Mouse (Mus musculus) C2C12 (cell line): Measurements from ENCODE around the gene Casc3. TPM values are rescaled to one million over a fixed set of nuclear protein-coding genes. Genes with fewer than 3 reads are reported as not detected.
"Not testable (repeated sequence)": the region's sequence is repeated elsewhere in the genome, so short reads cannot be mapped to it uniquely, and the experiment has no call there.

Source experiments
- H3K27me3 ChIP-seq: one replicate; pipeline ENCODE4 v1.6.1; 2011; ENCODE audit not compliant: control insufficient read depth, insufficient read depth, insufficient read length
- H3K36me3 ChIP-seq: one replicate; pipeline ENCODE4 v1.6.1; 2011; ENCODE audit not compliant: control insufficient read depth, insufficient read depth
- H3K4me3 ChIP-seq: one replicate; pipeline ENCODE4 v1.5.1; 2011; ENCODE audit warnings: mild to moderate bottlenecking, control low read depth; ENCODE audit not compliant: poor library complexity, insufficient read depth, severe bottlenecking
- H3K79me2 ChIP-seq: one replicate; pipeline ENCODE4 v1.6.1; 2011; ENCODE audit not compliant: control insufficient read depth, insufficient read depth
- H3K79me3 ChIP-seq: one replicate; pipeline ENCODE4 v1.6.1; 2011; ENCODE audit warnings: low read depth, control low read depth
- H3ac ChIP-seq: one replicate; pipeline ENCODE3; 2011; ENCODE audit warnings: low read depth; ENCODE audit not compliant: control insufficient read depth, insufficient read length
- CEBPB ChIP-seq: IDR thresholded peaks from one replicate; pipeline ENCODE4 v1.6.1; 2011; ENCODE audit warnings: low read depth, mild to moderate bottlenecking, control low read depth, moderate library complexity
- CTCF ChIP-seq: IDR thresholded peaks from one replicate; pipeline ENCODE4 v1.5.1; 2011; ENCODE audit not compliant: control insufficient read depth, insufficient read depth, insufficient read length
- FOSL1 ChIP-seq: IDR thresholded peaks from one replicate; pipeline ENCODE4 v1.8.0; 2011; ENCODE audit warnings: mild to moderate bottlenecking, low read length; ENCODE audit not compliant: poor library complexity, insufficient read depth, severe bottlenecking
- MAX ChIP-seq: IDR thresholded peaks from one replicate; pipeline ENCODE4 v1.6.1; 2011; ENCODE audit warnings: mild to moderate bottlenecking, control low read depth
- MYOD1 ChIP-seq: IDR thresholded peaks from one replicate; pipeline ENCODE4 v1.6.1; 2011; ENCODE audit warnings: low read depth; ENCODE audit not compliant: control insufficient read depth, insufficient read length
- MYOG ChIP-seq: IDR thresholded peaks from one replicate; pipeline ENCODE4 v1.6.1; 2011; ENCODE audit not compliant: control insufficient read depth, insufficient read length; ENCODE audit errors: extremely low read depth
- USF1 ChIP-seq: IDR thresholded peaks from one replicate; pipeline ENCODE4 v1.6.1; 2011; ENCODE audit warnings: low read depth, mild to moderate bottlenecking, control low read depth, moderate library complexity
- polyA plus RNA-seq: library from polyadenylated mRNA; unstranded; fragments of >200 nt; fragmentation: generic; extraction: Trizol; gene quantifications from one replicate; pipeline ENCODE4 v1.2.1, GENCODE M21; 2012; ENCODE audit warnings: missing spikeins

The Casc3 gene
- polyA plus RNA-seq, 1 experiment: 24.4 TPM

- Histone ChIP-seq H3K79me3 (peaks cover 65% of the 10 kb centered on the region), H3K4me3 (no peak overlapping the region), H3K79me2 (peaks cover 95% of the 10 kb centered on the region), H3ac (no peak overlapping the region), H3K27me3 (no peaks in the 10 kb centered on the region), H3K36me3 (peaks cover 87% of the 10 kb centered on the region)
- no peak for TF ChIP-seq MYOG
Measured at GRCm38 (mm10) chr11:98816706-98817239, 12.1 kb downstream of the Casc3 start.

GRCm38 (mm10) chr11:98820968-98821367, 16.3 kb downstream of the Casc3 start:
- peaks cover 91% of the 10 kb centered on the region for H3K79me2 ChIP-seq
- no peak for TF ChIP-seq MYOG
- H3K4me3 ChIP-seq: no peak overlapping the region
- H3K36me3 ChIP-seq: peaks cover 92% of the 10 kb centered on the region
- H3K27me3 ChIP-seq: no peaks in the 10 kb centered on the region
- no peak overlapping the region for H3ac ChIP-seq
- H3K79me3 ChIP-seq: peaks cover 58% of the 10 kb centered on the region

GRCm38 (mm10) chr11:98826071-98826470, 21.4 kb downstream of the Casc3 start:
- not testable (repeated sequence) for H3K4me3 ChIP-seq
- peaks cover 93% of the 10 kb centered on the region for H3K36me3 ChIP-seq

GRCm38 (mm10) chr11:98827877-98828276, 23.2 kb downstream of the Casc3 start:
- Histone ChIP-seq H3K4me3 (no peak overlapping the region), H3K27me3 (no peaks in the 10 kb centered on the region), H3K79me3 (peaks cover 26% of the 10 kb centered on the region), H3K79me2 (peaks cover 38% of the 10 kb centered on the region), H3ac (no peak overlapping the region), H3K36me3 (peaks cover 93% of the 10 kb centered on the region)
- TF ChIP-seq MYOD1 (no peak), CTCF (no peak)

More at GRCm38 (mm10) chr11:98826071-98826470, 21.4 kb downstream of the Casc3 start:
- Histone ChIP-seq H3K79me2 (peaks cover 47% of the 10 kb centered on the region), H3K79me3 (peaks cover 31% of the 10 kb centered on the region)
- not testable (repeated sequence) for H3ac ChIP-seq, H3K27me3 ChIP-seq

- Histone ChIP-seq H3K79me3 (peaks cover 16% of the 10 kb centered on the region), H3K36me3 (peaks cover 94% of the 10 kb centered on the region), H3ac (no peak overlapping the region), H3K4me3 (no peak overlapping the region), H3K27me3 (no peaks in the 10 kb centered on the region), H3K79me2 (peaks cover 24% of the 10 kb centered on the region)
- no peak for TF ChIP-seq MYOD1
Measured at GRCm38 (mm10) chr11:98829091-98829775, 24.5 kb downstream of the Casc3 start.

GRCm38 (mm10) chr11:98829875-98830274, 25.2 kb downstream of the Casc3 start:
- no peak for TF ChIP-seq MAX
- no peak for TF ChIP-seq MYOG
- no peak for TF ChIP-seq CTCF
- no peak for TF ChIP-seq USF1
- TF ChIP-seq MYOD1: no peak
- TF ChIP-seq CEBPB: no peak
- no peak for TF ChIP-seq FOSL1
- peaks cover 89% of the 10 kb centered on the region for H3K36me3 ChIP-seq
- H3K27me3 ChIP-seq: no peaks in the 10 kb centered on the region
- H3K79me2 ChIP-seq: peaks cover 18% of the 10 kb centered on the region
- H3K79me3 ChIP-seq: peaks cover 10% of the 10 kb centered on the region
- no peak overlapping the region for H3K4me3 ChIP-seq
- no peak overlapping the region for H3ac ChIP-seq

- no peaks in the 10 kb centered on the region for H3K79me3 ChIP-seq
- no peaks in the 10 kb centered on the region for H3K27me3 ChIP-seq
- TF ChIP-seq FOSL1 (no peak), CEBPB (no peak), MYOD1 (no peak), MAX (no peak), USF1 (no peak), CTCF (no peak)
- H3K79me2 ChIP-seq: no peaks in the 10 kb centered on the region
- no peak overlapping the region for H3K4me3 ChIP-seq
- H3K36me3 ChIP-seq: peaks cover 40% of the 10 kb centered on the region
- H3ac ChIP-seq: no peak overlapping the region
Measured at GRCm38 (mm10) chr11:98835296-98835695, 30.6 kb downstream of the Casc3 start.
